Mouse (Mus musculus) myocyte (in vitro differentiated cells): Measurements from ENCODE around the gene Cenpu. TPM values are rescaled to one million over a fixed set of nuclear protein-coding genes. Genes with fewer than 3 reads are reported as not detected.

ENCODE experiments used
- H3K27me3 ChIP-seq: one replicate; pipeline ENCODE4 v1.6.1; 2011; ENCODE audit not compliant: control insufficient read depth, insufficient read depth, insufficient read length
- H3K36me3 ChIP-seq: one replicate; pipeline ENCODE4 v1.6.1; 2011; ENCODE audit not compliant: control insufficient read depth, insufficient read depth
- H3K4me2 ChIP-seq: one replicate; pipeline ENCODE4 v1.6.1; 2011; ENCODE audit warnings: low read depth, control low read depth
- H3K4me3 ChIP-seq: one replicate; pipeline ENCODE4 v1.5.1; 2011; ENCODE audit warnings: mild to moderate bottlenecking, control low read depth, moderate library complexity
- H3K79me2 ChIP-seq: one replicate; pipeline ENCODE4 v1.6.1; 2011; ENCODE audit not compliant: control insufficient read depth, insufficient read depth
- H3ac ChIP-seq: one replicate; pipeline ENCODE4 v1.6.1; 2011; ENCODE audit not compliant: control insufficient read depth, insufficient read length
- CEBPB ChIP-seq: IDR thresholded peaks from 2 replicates; pipeline ENCODE4 v1.6.1; 2011; ENCODE audit warnings: mild to moderate bottlenecking, moderate library complexity; ENCODE audit not compliant: poor library complexity, insufficient read depth, severe bottlenecking
- E2F4 ChIP-seq: IDR thresholded peaks from one replicate; pipeline ENCODE4 v1.6.1; 2011; ENCODE audit warnings: mild to moderate bottlenecking, control low read depth, moderate library complexity; ENCODE audit not compliant: insufficient read depth
- MAX ChIP-seq: IDR thresholded peaks from one replicate; pipeline ENCODE4 v1.6.1; 2011; ENCODE audit warnings: low read depth, mild to moderate bottlenecking, control low read depth
- MYOD1 ChIP-seq, 3 experiments: IDR thresholded peaks; one replicate each; pipeline ENCODE4 v1.6.1; 2011; ENCODE audit warnings: control low read depth in 2 of 3, low read depth in 2 of 3, mild to moderate bottlenecking in 2 of 3, moderate library complexity in 1 of 3; ENCODE audit not compliant: insufficient read length in 2 of 3, control insufficient read depth in 1 of 3
- MYOG ChIP-seq, 3 experiments: IDR thresholded peaks; one replicate each; pipeline ENCODE4 v1.6.1; 2011; ENCODE audit warnings: control low read depth in 2 of 3, low read depth in 2 of 3, mild to moderate bottlenecking in 2 of 3; ENCODE audit not compliant: insufficient read length in 2 of 3, control insufficient read depth in 1 of 3, insufficient read depth in 1 of 3
- POLR2A ChIP-seq: IDR thresholded peaks from one replicate; pipeline ENCODE4 v1.6.1; 2011; ENCODE audit warnings: low read depth, mild to moderate bottlenecking, control low read depth, moderate library complexity; ENCODE audit not compliant: insufficient read length
- POLR2AphosphoS2 ChIP-seq: IDR thresholded peaks from one replicate; pipeline ENCODE4 v1.6.1; 2011; ENCODE audit warnings: low read depth, control low read depth; ENCODE audit not compliant: insufficient read length
- REST ChIP-seq: IDR thresholded peaks from one replicate; pipeline ENCODE4 v1.6.1; 2011; ENCODE audit warnings: mild to moderate bottlenecking, control low read depth, moderate library complexity; ENCODE audit not compliant: insufficient read depth, insufficient read length
- SRF ChIP-seq: IDR thresholded peaks from one replicate; pipeline ENCODE4 v1.6.1; 2011; ENCODE audit warnings: low read depth; ENCODE audit not compliant: control insufficient read depth, insufficient read length
- TCF12 ChIP-seq: IDR thresholded peaks from one replicate; pipeline ENCODE4 v1.6.1; 2011; ENCODE audit warnings: mild to moderate bottlenecking, control low read depth; ENCODE audit not compliant: poor library complexity, insufficient read depth, severe bottlenecking
- TCF3 ChIP-seq: IDR thresholded peaks from one replicate; pipeline ENCODE4 v1.6.1; 2011; ENCODE audit warnings: low read depth, control low read depth; ENCODE audit not compliant: insufficient read length
- USF1 ChIP-seq: IDR thresholded peaks from one replicate; pipeline ENCODE4 v1.6.1; 2011; ENCODE audit warnings: low read depth, mild to moderate bottlenecking, control low read depth, moderate library complexity
- polyA plus RNA-seq: library from polyadenylated mRNA; unstranded; fragments of >200 nt; fragmentation: generic; extraction: Trizol; gene quantifications from one replicate; pipeline ENCODE4 v1.2.1, GENCODE M21; 2012; ENCODE audit warnings: missing spikeins

The Cenpu gene
- polyA plus RNA-seq, 1 experiment, result 2.0 TPM

DNA sequence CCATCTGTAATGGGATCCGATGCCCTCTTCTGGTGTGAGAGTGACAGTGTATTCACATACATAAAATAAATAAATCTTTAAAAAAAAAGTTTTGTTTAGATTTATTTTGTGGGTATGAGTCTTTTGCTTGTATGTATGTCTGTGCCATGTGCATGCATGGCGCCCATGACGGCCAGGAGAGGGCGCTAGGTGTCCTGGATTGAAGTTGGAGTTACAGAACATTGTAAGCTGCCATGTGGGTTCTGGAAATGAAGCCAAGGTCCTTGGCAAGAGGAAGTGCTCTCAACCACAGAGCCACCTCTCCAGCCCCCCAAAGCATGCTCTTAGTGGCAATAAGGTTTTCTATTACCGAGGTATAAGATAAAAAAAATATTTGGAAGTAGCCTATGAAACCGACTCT, 7.6 kb downstream of the Cenpu start:
- TF ChIP-seq E2F4 (no peak), CEBPB (no peak), USF1 (no peak), POLR2A (no peak), TCF3 (no peak), POLR2AphosphoS2 (no peak), MYOG (IDR thresholded peaks at IDR 0.05; ENCODE audit: control insufficient read depth in 1 of 3, insufficient read depth in 1 of 3, insufficient read length in 2 of 3, low read depth in 2 of 3) (no peak), SRF (no peak), MYOD1 (IDR thresholded peaks at IDR 0.05; ENCODE audit: control insufficient read depth in 1 of 3, insufficient read length in 2 of 3, low read depth in 2 of 3) (no peak), MAX (no peak), TCF12 (no peak), REST (no peak)
- Histone ChIP-seq H3K4me3 (no peak overlapping the region), H3ac (no peak overlapping the region), H3K4me2 (no peak overlapping the region), H3K27me3 (no peaks in the 10 kb centered on the region), H3K36me3 (peaks cover 10% of the 10 kb centered on the region), H3K79me2 (no peaks in the 10 kb centered on the region)

DNA sequence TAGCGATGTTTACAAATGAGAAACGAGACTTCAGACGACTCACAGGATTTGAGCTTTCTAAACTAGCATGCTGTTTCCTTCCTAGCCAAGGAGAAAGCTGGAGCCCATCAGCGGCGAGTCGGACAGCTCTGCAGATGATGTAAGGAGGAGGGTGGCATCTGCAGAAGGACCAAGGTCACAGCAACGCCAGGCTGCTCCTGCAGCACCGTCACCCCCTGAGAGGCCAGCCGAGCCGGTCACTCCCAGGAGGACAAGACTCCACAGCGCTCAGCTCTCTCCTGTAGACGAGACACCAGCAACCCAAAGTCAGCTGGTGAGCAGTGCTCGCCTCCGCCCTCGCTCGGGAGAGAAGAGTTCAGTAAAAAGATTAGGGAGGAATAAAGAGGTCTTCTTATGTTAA, 10.5 kb downstream of the Cenpu start:
- Histone ChIP-seq H3K27me3 (no peaks in the 10 kb centered on the region), H3K36me3 (peaks cover 10% of the 10 kb centered on the region), H3K79me2 (no peaks in the 10 kb centered on the region), H3K4me2 (no peak overlapping the region), H3K4me3 (no peak overlapping the region), H3ac (no peak overlapping the region)
- TF ChIP-seq CEBPB (no peak), E2F4 (no peak), USF1 (no peak), POLR2AphosphoS2 (no peak), MAX (no peak), MYOD1 (IDR thresholded peaks at IDR 0.05; ENCODE audit: control insufficient read depth in 1 of 3, insufficient read length in 2 of 3, low read depth in 2 of 3) (no peak), TCF3 (no peak), SRF (no peak), POLR2A (no peak), TCF12 (no peak)

DNA sequence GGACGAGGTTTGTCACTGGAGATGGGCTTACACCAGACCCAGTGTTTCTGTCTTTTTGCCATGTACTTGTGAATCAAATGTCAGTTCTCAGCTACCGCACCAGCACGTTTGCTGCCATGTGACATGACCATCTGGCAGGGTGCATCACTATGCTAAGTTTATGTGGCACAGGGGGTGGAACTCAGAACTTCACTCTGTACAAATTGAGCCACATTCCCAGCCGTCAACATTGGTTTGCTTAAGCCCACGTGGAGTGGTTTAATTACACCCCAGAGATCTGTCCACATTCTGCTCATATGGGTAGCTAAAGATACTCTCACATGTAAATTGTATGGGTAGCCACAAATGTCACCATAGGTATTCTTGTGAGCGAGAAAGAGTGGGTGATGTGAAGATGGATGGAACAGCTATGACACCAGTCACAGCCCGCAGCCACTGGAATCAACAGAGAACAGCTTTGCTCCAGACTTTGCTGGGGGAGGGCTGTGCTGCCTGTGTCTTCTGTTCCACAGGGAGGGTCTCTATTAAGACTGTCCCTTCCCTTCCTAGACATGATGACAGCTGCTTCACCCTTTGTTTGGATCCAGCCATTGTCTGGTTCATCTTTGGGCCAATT, 15.2 kb downstream of the Cenpu start:
- H3K36me3 ChIP-seq, result peaks cover 4% of the 10 kb centered on the region
- H3K79me2 ChIP-seq, result no peaks in the 10 kb centered on the region
- H3K4me2 ChIP-seq, result no peak overlapping the region
- no peak overlapping the region for H3K4me3 ChIP-seq
- H3ac ChIP-seq, result no peak overlapping the region
- no peaks in the 10 kb centered on the region for H3K27me3 ChIP-seq
- TF ChIP-seq CEBPB (no peak), POLR2AphosphoS2 (no peak), POLR2A (no peak), SRF (no peak), TCF3 (no peak), E2F4 (no peak), TCF12 (no peak), REST (no peak), MYOD1 (IDR thresholded peaks at IDR 0.05; ENCODE audit: control insufficient read depth in 1 of 3, insufficient read length in 2 of 3, low read depth in 2 of 3) (no peak), MAX (no peak), USF1 (no peak), MYOG (IDR thresholded peaks at IDR 0.05; ENCODE audit: control insufficient read depth in 1 of 3, insufficient read depth in 1 of 3, insufficient read length in 2 of 3, low read depth in 2 of 3) (no peak)

DNA sequence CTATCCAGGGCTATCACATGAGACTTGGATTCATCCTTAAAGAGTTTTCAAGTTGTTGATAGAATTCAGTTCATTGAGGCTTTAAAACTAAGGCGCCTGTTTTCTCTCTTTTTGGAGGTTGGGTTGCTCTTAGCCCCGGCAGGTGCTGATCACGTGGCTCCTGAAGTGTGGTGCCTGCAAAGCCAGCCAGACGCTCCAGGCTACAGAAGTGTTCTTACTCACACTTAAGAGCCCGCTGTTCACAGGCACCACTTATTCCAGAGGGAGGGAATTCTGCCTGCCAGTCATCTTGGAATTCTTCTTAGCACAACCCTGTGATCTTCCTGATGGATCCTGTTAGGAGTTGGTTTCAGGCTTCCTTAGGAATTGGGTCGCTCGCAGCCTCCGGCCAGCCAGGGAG, 16.1 kb downstream of the Cenpu start:
- no peaks in the 10 kb centered on the region for H3K79me2 ChIP-seq
- peaks cover 4% of the 10 kb centered on the region for H3K36me3 ChIP-seq
- H3K4me2 ChIP-seq, result no peak overlapping the region
- no peaks in the 10 kb centered on the region for H3K27me3 ChIP-seq
- no peak overlapping the region for H3K4me3 ChIP-seq
- TF ChIP-seq POLR2A (no peak), USF1 (no peak)
- H3ac ChIP-seq, result no peak overlapping the region

DNA sequence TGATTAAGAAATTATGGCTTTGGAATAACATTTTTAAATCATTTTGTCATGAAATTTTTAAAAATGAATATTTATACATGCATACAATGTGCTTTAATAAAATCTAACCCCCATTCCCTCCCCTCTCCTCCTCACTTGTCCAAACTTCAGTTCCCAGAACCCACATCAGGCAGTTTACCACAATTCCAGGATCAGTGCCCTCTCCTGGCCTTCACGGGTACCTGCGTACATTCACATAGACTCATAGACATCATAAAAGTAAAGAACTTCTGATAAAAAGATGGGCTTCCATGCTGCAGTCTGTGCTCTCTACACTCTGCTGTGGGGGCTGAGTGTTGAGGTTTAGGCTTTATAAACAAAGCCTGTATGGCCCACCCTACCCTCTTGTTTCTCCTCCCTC, 17.1 kb downstream of the Cenpu start:
- Histone ChIP-seq H3K36me3 (no peaks in the 10 kb centered on the region), H3ac (no peak overlapping the region), H3K27me3 (no peaks in the 10 kb centered on the region), H3K79me2 (no peaks in the 10 kb centered on the region), H3K4me2 (no peak overlapping the region), H3K4me3 (no peak overlapping the region)
- TF ChIP-seq TCF3, result no peak
- TF ChIP-seq TCF12, result no peak
- no peak for TF ChIP-seq CEBPB
- TF ChIP-seq MYOD1 (IDR thresholded peaks at IDR 0.05; ENCODE audit: control insufficient read depth in 1 of 3, insufficient read length in 2 of 3, low read depth in 2 of 3), result no peak
- TF ChIP-seq MAX, result no peak
- TF ChIP-seq MYOG (IDR thresholded peaks at IDR 0.05; ENCODE audit: control insufficient read depth in 1 of 3, insufficient read depth in 1 of 3, insufficient read length in 2 of 3, low read depth in 2 of 3), result no peak
- no peak for TF ChIP-seq REST
- TF ChIP-seq POLR2AphosphoS2, result no peak
- no peak for TF ChIP-seq USF1
- TF ChIP-seq POLR2A, result no peak
- TF ChIP-seq E2F4, result no peak
- no peak for TF ChIP-seq SRF
